Mouse (Mus musculus): Measurements from ENCODE around the gene Mrps35. TPM values are rescaled to one million over a fixed set of nuclear protein-coding genes. Genes with fewer than 3 reads are reported as not detected.

The Mrps35 gene
- polyA plus RNA-seq, 1 experiment from 2014 or later, result 120 TPM

GRCm38 (mm10) chr6:147024761-147025160, 17.8 kb upstream of the Mrps35 start:
- H3K27me3 ChIP-seq (ENCODE audit: insufficient read depth, low read length), result no peaks in the 10 kb centered on the region
- H3K9ac ChIP-seq (replicated peaks; ENCODE audit: low read length), result no peak overlapping the region
- no peaks in the 10 kb centered on the region for H3K9me3 ChIP-seq (ENCODE audit: low read length)
- 89% methylated on average over 3 of the region's 3 CpGs for WGBS
- ATAC-seq (ENCODE audit: low FRiP score, low TSS enrichment), result no peak
- H3K4me1 ChIP-seq (ENCODE audit: insufficient read depth, low read length), result no peaks in the 10 kb centered on the region
- no peak overlapping the region for H3K4me3 ChIP-seq (ENCODE audit: low read length)
- H3K36me3 ChIP-seq (ENCODE audit: insufficient read depth, low read length), result peaks cover 52% of the 10 kb centered on the region
- no peak overlapping the region for H3K27ac ChIP-seq (ENCODE audit: low read length)
- H3K4me2 ChIP-seq (replicated peaks; ENCODE audit: low read depth, low read length), result no peak overlapping the region

- Histone ChIP-seq H3K4me3 (ENCODE audit: low read length) (no peak overlapping the region), H3K4me1 (ENCODE audit: insufficient read depth, low read length) (no peaks in the 10 kb centered on the region), H3K36me3 (ENCODE audit: insufficient read depth, low read length) (peaks cover 47% of the 10 kb centered on the region), H3K27ac (ENCODE audit: low read length) (no peak overlapping the region), H3K27me3 (ENCODE audit: insufficient read depth, low read length) (no peaks in the 10 kb centered on the region), H3K4me2 (replicated peaks; ENCODE audit: low read depth, low read length) (no peak overlapping the region), H3K9ac (replicated peaks; ENCODE audit: low read length) (no peak overlapping the region), H3K9me3 (ENCODE audit: low read length) (no peaks in the 10 kb centered on the region)
- ATAC-seq (ENCODE audit: low FRiP score, low TSS enrichment), result no peak
- 88% methylated on average over 2 of the region's 2 CpGs for WGBS
Observed at GRCm38 (mm10) chr6:147028396-147028795, 14.2 kb upstream of the Mrps35 start.

GRCm38 (mm10) chr6:147029591-147029990, 13.0 kb upstream of the Mrps35 start:
- Histone ChIP-seq H3K4me2 (replicated peaks; ENCODE audit: low read depth, low read length) (no peak overlapping the region), H3K27me3 (ENCODE audit: insufficient read depth, low read length) (no peaks in the 10 kb centered on the region), H3K27ac (ENCODE audit: low read length) (no peak overlapping the region), H3K36me3 (ENCODE audit: insufficient read depth, low read length) (peaks cover 45% of the 10 kb centered on the region), H3K4me3 (ENCODE audit: low read length) (no peak overlapping the region), H3K4me1 (ENCODE audit: insufficient read depth, low read length) (no peaks in the 10 kb centered on the region), H3K9ac (replicated peaks; ENCODE audit: low read length) (no peak overlapping the region), H3K9me3 (ENCODE audit: low read length) (no peaks in the 10 kb centered on the region)
- WGBS, result 93% methylated on average over 9 of the region's 9 CpGs
- no peak for ATAC-seq (ENCODE audit: low FRiP score, low TSS enrichment)

GRCm38 (mm10) chr6:147030096-147030885, 12.3 kb upstream of the Mrps35 start:
- H3K36me3 ChIP-seq (ENCODE audit: insufficient read depth, low read length), result peaks cover 40% of the 10 kb centered on the region
- H3K9me3 ChIP-seq (ENCODE audit: low read length), result no peaks in the 10 kb centered on the region
- no peak overlapping the region for H3K27ac ChIP-seq (ENCODE audit: low read length)
- no peaks in the 10 kb centered on the region for H3K4me1 ChIP-seq (ENCODE audit: insufficient read depth, low read length)
- 90% methylated on average over 15 of the region's 15 CpGs for WGBS
- no peak for ATAC-seq (ENCODE audit: low FRiP score, low TSS enrichment)
- H3K4me3 ChIP-seq (ENCODE audit: low read length), result no peak overlapping the region
- no peaks in the 10 kb centered on the region for H3K27me3 ChIP-seq (ENCODE audit: insufficient read depth, low read length)
- H3K9ac ChIP-seq (replicated peaks; ENCODE audit: low read length), result no peak overlapping the region
- H3K4me2 ChIP-seq (replicated peaks; ENCODE audit: low read depth, low read length), result no peak overlapping the region

GRCm38 (mm10) chr6:147032303-147032925, 10.2 kb upstream of the Mrps35 start, which contains the start of gene Rep15:
Gene Rep15 (plus strand): TSS chr6:147032584.
- H3K27ac ChIP-seq (ENCODE audit: low read length), result no peak within 1 kb of the TSS
- 54% methylated on average over 13 of the region's 13 CpGs for WGBS
- H3K4me1 ChIP-seq (ENCODE audit: insufficient read depth, low read length), result no peaks in the 10 kb centered on the region
- no peak within 1 kb of the TSS for H3K4me3 ChIP-seq (ENCODE audit: low read length)
- no peaks in the 10 kb centered on the region for H3K9me3 ChIP-seq (ENCODE audit: low read length)
- H3K9ac ChIP-seq (replicated peaks; ENCODE audit: low read length), result no peak within 1 kb of the TSS
- no peak for ATAC-seq (ENCODE audit: low FRiP score, low TSS enrichment)
- H3K27me3 ChIP-seq (ENCODE audit: insufficient read depth, low read length), result no peaks in the 10 kb centered on the region
- H3K36me3 ChIP-seq (ENCODE audit: insufficient read depth, low read length), result peaks cover 24% of the 10 kb centered on the region
- H3K4me2 ChIP-seq (replicated peaks; ENCODE audit: low read depth, low read length), result no peak within 1 kb of the TSS

- ATAC-seq (ENCODE audit: low FRiP score, low TSS enrichment), result no peak
- peak overlapping the region; percentile 99 for H3K9ac ChIP-seq (replicated peaks; ENCODE audit: low read length)
- 54% methylated on average over 7 of the region's 7 CpGs for WGBS
- no peaks in the 10 kb centered on the region for H3K9me3 ChIP-seq (ENCODE audit: low read length)
- peak overlapping the region; percentile 90 for H3K4me3 ChIP-seq (ENCODE audit: low read length)
- H3K27me3 ChIP-seq (ENCODE audit: insufficient read depth, low read length), result 0 out of 2 replicates have a peak, but pooled peaks cover 2% of the 10 kb centered on the region
- peaks cover 9% of the 10 kb centered on the region for H3K4me1 ChIP-seq (ENCODE audit: insufficient read depth, low read length)
- H3K4me2 ChIP-seq (replicated peaks; ENCODE audit: low read depth, low read length), result peak overlapping the region; percentile 76
- peaks cover 11% of the 10 kb centered on the region; the same call in 1 of the 2 replicates for H3K36me3 ChIP-seq (ENCODE audit: insufficient read depth, low read length)
- H3K27ac ChIP-seq (ENCODE audit: low read length), result no peak overlapping the region
Observed at GRCm38 (mm10) chr6:147043633-147044032, 1.1 kb downstream of the Mrps35 start.

GRCm38 (mm10) chr6:147049239-147049805, 6.8 kb downstream of the Mrps35 start:
- Histone ChIP-seq H3K36me3 (ENCODE audit: insufficient read depth, low read length) (peaks cover 46% of the 10 kb centered on the region), H3K9me3 (ENCODE audit: low read length) (no peaks in the 10 kb centered on the region), H3K27ac (ENCODE audit: low read length) (no peak overlapping the region), H3K27me3 (ENCODE audit: insufficient read depth, low read length) (no peaks in the 10 kb centered on the region), H3K4me1 (ENCODE audit: insufficient read depth, low read length) (no peaks in the 10 kb centered on the region), H3K4me3 (ENCODE audit: low read length) (no peak overlapping the region), H3K4me2 (replicated peaks; ENCODE audit: low read depth, low read length) (no peak overlapping the region), H3K9ac (replicated peaks; ENCODE audit: low read length) (no peak overlapping the region)
- ATAC-seq (ENCODE audit: low FRiP score, low TSS enrichment), result no peak
- WGBS, result 97% methylated on average over 13 of the region's 13 CpGs

- H3K27ac ChIP-seq (ENCODE audit: low read length), result no peak overlapping the region
- no peak for ATAC-seq (ENCODE audit: low FRiP score, low TSS enrichment)
- H3K27me3 ChIP-seq (ENCODE audit: insufficient read depth, low read length), result no peaks in the 10 kb centered on the region
- H3K4me3 ChIP-seq (ENCODE audit: low read length), result no peak overlapping the region
- H3K4me2 ChIP-seq (replicated peaks; ENCODE audit: low read depth, low read length), result no peak overlapping the region
- peaks cover 51% of the 10 kb centered on the region for H3K36me3 ChIP-seq (ENCODE audit: insufficient read depth, low read length)
- 95% methylated on average over 8 of the region's 8 CpGs for WGBS
- H3K9me3 ChIP-seq (ENCODE audit: low read length), result no peaks in the 10 kb centered on the region
- no peaks in the 10 kb centered on the region for H3K4me1 ChIP-seq (ENCODE audit: insufficient read depth, low read length)
- no peak overlapping the region for H3K9ac ChIP-seq (replicated peaks; ENCODE audit: low read length)
Observed at GRCm38 (mm10) chr6:147051666-147052065, 9.1 kb downstream of the Mrps35 start.

GRCm38 (mm10) chr6:147052440-147052839, 9.9 kb downstream of the Mrps35 start:
- Histone ChIP-seq H3K9me3 (ENCODE audit: low read length) (no peaks in the 10 kb centered on the region), H3K27ac (ENCODE audit: low read length) (no peak overlapping the region), H3K9ac (replicated peaks; ENCODE audit: low read length) (no peak overlapping the region), H3K4me1 (ENCODE audit: insufficient read depth, low read length) (no peaks in the 10 kb centered on the region), H3K36me3 (ENCODE audit: insufficient read depth, low read length) (peaks cover 49% of the 10 kb centered on the region), H3K27me3 (ENCODE audit: insufficient read depth, low read length) (no peaks in the 10 kb centered on the region), H3K4me2 (replicated peaks; ENCODE audit: low read depth, low read length) (no peak overlapping the region), H3K4me3 (ENCODE audit: low read length) (no peak overlapping the region)
- no peak for ATAC-seq (ENCODE audit: low FRiP score, low TSS enrichment)
- WGBS, result 95% methylated on average over 9 of the region's 9 CpGs

Measured in kidney, embryonic 16.5 days (tissue).